Mouse (Mus musculus) MEL (cell line): ENCODE data around the gene Fam185a. TPM values are rescaled to one million over a fixed set of nuclear protein-coding genes. Genes with fewer than 3 reads are reported as not detected.

ENCODE experiments used
- DNase-seq: peaks from one replicate; pipeline ENCODE4 v3.0.0; 2011; ENCODE audit warnings: low read depth, low spot score
- H3K27ac ChIP-seq: 2 replicates; pipeline ENCODE4 v1.5.1; 2012; ENCODE audit warnings: low read depth, mild to moderate bottlenecking, control low read depth, low read length, moderate library complexity; ENCODE audit not compliant: control insufficient read depth
- H3K27me3 ChIP-seq, 2 experiments: fragments of 150-350 bp in 1 of 2; sonication (generic) in 1 of 2; 2 replicates each; pipeline ENCODE4 v1.6.1; 2012; ENCODE audit warnings: low read length in 2 of 2, mild to moderate bottlenecking in 2 of 2, improper control_type of control experiment in 1 of 2, moderate library complexity in 1 of 2; ENCODE audit not compliant: insufficient read depth in 2 of 2, control insufficient read depth in 1 of 2
- H3K36me3 ChIP-seq, 2 experiments: 2 replicates each; pipeline ENCODE4 v1.6.1; 2012 to 2014; ENCODE audit warnings: low read length in 2 of 2, improper control_type of control experiment in 1 of 2, inconsistent platforms in 1 of 2, mild to moderate bottlenecking in 1 of 2; ENCODE audit not compliant: insufficient read depth in 2 of 2, control insufficient read depth in 1 of 2
- H3K4me1 ChIP-seq, 2 experiments: fragments of 150-350 bp in 1 of 2; sonication (generic) in 1 of 2; 2 replicates each; pipeline ENCODE4 v1.6.1; 2012; ENCODE audit warnings: low read length in 2 of 2, improper control_type of control experiment in 1 of 2, mild to moderate bottlenecking in 1 of 2; ENCODE audit not compliant: insufficient read depth in 2 of 2, control insufficient read depth in 1 of 2
- H3K4me3 ChIP-seq, 2 experiments: fragments of 150-350 bp in 1 of 2; sonication (generic) in 1 of 2; 2 replicates each; pipeline ENCODE4 v1.5.1; 2012; ENCODE audit warnings: low read depth in 2 of 2, low read length in 2 of 2, mild to moderate bottlenecking in 2 of 2, moderate library complexity in 2 of 2, control low read depth in 1 of 2, improper control_type of control experiment in 1 of 2; ENCODE audit not compliant: control insufficient read depth in 1 of 2, insufficient read depth in 1 of 2
- H3K79me2 ChIP-seq: 2 replicates; pipeline ENCODE4 v1.6.1; 2012; ENCODE audit warnings: mild to moderate bottlenecking, low read length, moderate library complexity; ENCODE audit not compliant: control insufficient read depth, poor library complexity, insufficient read depth
- H3K9ac ChIP-seq: 2 replicates; pipeline ENCODE4 v1.6.1; 2012; ENCODE audit warnings: low read depth, mild to moderate bottlenecking, control low read depth, low read length, moderate library complexity; ENCODE audit not compliant: control insufficient read depth, poor library complexity, severe bottlenecking
- H3K9me3 ChIP-seq: fragments of 150-350 bp; sonication (generic); replicated peaks from 2 replicates; pipeline ENCODE4 v1.6.1; 2012; ENCODE audit warnings: mild to moderate bottlenecking, low read length, improper control_type of control experiment, moderate library complexity; ENCODE audit not compliant: insufficient read depth
- CTCF ChIP-seq, 3 experiments: IDR thresholded peaks in 2 of 3; conservative IDR thresholded peaks in 1 of 3; 2 replicates each; pipeline ENCODE4 v1.5.1; 2011 to 2012; ENCODE audit warnings: low read length in 3 of 3, low read depth in 2 of 3, mild to moderate bottlenecking in 2 of 3, improper control_type of control experiment in 1 of 3, inconsistent platforms in 1 of 3, mixed read lengths in 1 of 3, moderate library complexity in 1 of 3; ENCODE audit not compliant: control insufficient read depth in 1 of 3, insufficient read depth in 1 of 3, poor library complexity in 1 of 3, severe bottlenecking in 1 of 3
- EP300 ChIP-seq, 2 experiments: IDR thresholded peaks; 2 replicates each; pipeline ENCODE4 v1.6.1; 2011; ENCODE audit warnings: improper control_type of control experiment in 2 of 2, low read length in 2 of 2, low read depth in 1 of 2, mild to moderate bottlenecking in 1 of 2
- MAX ChIP-seq: IDR thresholded peaks from 2 replicates; pipeline ENCODE4 v1.6.1; 2011; ENCODE audit warnings: low read length, improper control_type of control experiment
- NRF1 ChIP-seq: IDR thresholded peaks from 2 replicates; pipeline ENCODE4 v1.6.1; 2014; ENCODE audit warnings: low read depth, mild to moderate bottlenecking, inconsistent platforms, low read length, improper control_type of control experiment, moderate library complexity; ENCODE audit not compliant: poor library complexity, insufficient read depth, severe bottlenecking
- SIN3A ChIP-seq: IDR thresholded peaks from 2 replicates; pipeline ENCODE4 v1.6.1; 2012; ENCODE audit warnings: low read length, improper control_type of control experiment, inconsistent platforms
- TCF12 ChIP-seq: IDR thresholded peaks from 2 replicates; pipeline ENCODE4 v1.6.1; 2014; ENCODE audit warnings: low read depth, mild to moderate bottlenecking, inconsistent platforms, low read length, improper control_type of control experiment, moderate library complexity
- ZC3H11A ChIP-seq: IDR thresholded peaks from 2 replicates; pipeline ENCODE4 v1.6.1; 2012; ENCODE audit warnings: low read depth, mild to moderate bottlenecking, inconsistent platforms, low read length, improper control_type of control experiment
- ZMIZ1 ChIP-seq: IDR thresholded peaks from 2 replicates; pipeline ENCODE4 v1.6.1; 2012; ENCODE audit warnings: low read depth, mild to moderate bottlenecking, inconsistent platforms, low read length, improper control_type of control experiment, moderate library complexity
- polyA plus RNA-seq, 2 experiments: library from polyadenylated mRNA; stranded (reverse) in 1 of 2; unstranded in 1 of 2; fragments of >175 nt in 1 of 2; fragments of >200 nt in 1 of 2; gene quantifications; 2 replicates each; pipeline versions ENCODE4 v1.2.1 to v1.2.4; 2012; ENCODE audit warnings: low replicate concordance in 2 of 2, low read depth in 1 of 2; ENCODE audit not compliant: insufficient read length in 2 of 2, insufficient read depth in 1 of 2, missing spikeins in 1 of 2
- total RNA-seq: library from RNA; depleted of rRNA; stranded (reverse); fragments of 300-350 nt; gene quantifications from 2 replicates; pipeline ENCODE4 v1.2.3, GENCODE M21; 2012; rRNA removed

Gene Fam185a
- total and polyA plus RNA-seq, 3 experiments, result 20.2 to 28.3 TPM; not detected in 1

- Histone ChIP-seq H3K36me3 (peaks cover 0 to 11% of the 10 kb centered on the region in 2 experiments; a peak in 2 of 4 replicates), H3K79me2 (no peaks in the 10 kb centered on the region), H3K27me3 (peaks cover 4% of the 10 kb centered on the region in 2 experiments; a peak in 2 of 4 replicates), H3K9me3 (no peaks in the 10 kb centered on the region), H3K27ac (no peak overlapping the region), H3K9ac (no peak overlapping the region), H3K4me1 (peaks cover 5 to 19% of the 10 kb centered on the region in 2 experiments; a peak in 3 of 4 replicates), H3K4me3 (no peak overlapping the region)
- DNase-seq, result no peak
- TF ChIP-seq ZC3H11A, result no peak
- TF ChIP-seq NRF1, result no peak
- no peak for TF ChIP-seq EP300 (IDR thresholded peaks at IDR 0.05; ENCODE audit: low read depth in 1 of 2, low read length in 2 of 2)
- TF ChIP-seq SIN3A, result no peak
- no peak for TF ChIP-seq ZMIZ1
- TF ChIP-seq CTCF (IDR thresholded peaks at IDR 0.05 in 2 of 3, conservative IDR thresholded peaks at IDR 0.05 in 1 of 3; ENCODE audit: control insufficient read depth in 1 of 3, insufficient read depth in 1 of 3, low read depth in 2 of 3, low read length in 3 of 3, poor library complexity in 1 of 3, severe bottlenecking in 1 of 3), result no peak
- no peak for TF ChIP-seq TCF12
- TF ChIP-seq MAX, result no peak
Measured at GRCm38 (mm10) chr5:21529110-21529720, 104.5 kb downstream of the Fam185a start.

Other genes starting within 250 kb of the Fam185a start
- gene Gsap, start 238.7 kb upstream of the Fam185a start, total RNA-seq, result 0.13 and 0.19 TPM in 2 replicates
- gene Gsap, start 238.7 kb upstream of the Fam185a start, polyA plus RNA-seq, result under 1 TPM in 1 of 2 experiments, not detected in 1; 0.22 TPM
- gene Fgl2, start 52.3 kb upstream of the Fam185a start, total RNA-seq, result 1.5 and 2.7 TPM in 2 replicates
- gene Fgl2, start 52.3 kb upstream of the Fam185a start, polyA plus RNA-seq, result 1 to 10 TPM in 1 of 2 experiments, not detected in 1; 2.8 TPM
- gene Ccdc146, start 281 bp upstream of the Fam185a start, total RNA-seq, result 0.35 and 0.39 TPM in 2 replicates
- gene Ccdc146, start 281 bp upstream of the Fam185a start, polyA plus RNA-seq, result under 1 TPM in 1 of 2 experiments, not detected in 1; 0.45 TPM
- not detected in 2 replicates for gene Lrrc17, start 118.6 kb downstream of the Fam185a start, total RNA-seq
- gene Lrrc17, start 118.6 kb downstream of the Fam185a start, polyA plus RNA-seq, result not detected
- gene Fbxl13, start 220.7 kb downstream of the Fam185a start, total RNA-seq, result 0.13 and 0.23 TPM in 2 replicates
- gene Fbxl13, start 220.7 kb downstream of the Fam185a start, polyA plus RNA-seq, result under 1 TPM in 1 of 2 experiments, not detected in 1; 0.13 TPM
- 57.5 and 60.4 TPM in 2 replicates for gene Armc10, start 220.9 kb downstream of the Fam185a start, total RNA-seq
- 100 to 1,000 TPM in 1 of 2 experiments, 10 to 100 TPM in 1; 52.2 to 152 TPM for gene Armc10, start 220.9 kb downstream of the Fam185a start, polyA plus RNA-seq